Mouse (Mus musculus): ENCODE results near the gene Prr5.

Prr5 gene

GRCm38 (mm10) chr15:84657384-84658064 lies 11.9 kb upstream of the Prr5 start:
- DNase-seq = no peak

GRCm38 (mm10) chr15:84658655-84659054 lies 10.8 kb upstream of the Prr5 start:
- no peak for DNase-seq

GRCm38 (mm10) chr15:84659856-84660255 lies 9.6 kb upstream of the Prr5 start:
- DNase-seq = no peak

GRCm38 (mm10) chr15:84661274-84661673 lies 8.1 kb upstream of the Prr5 start:
- no peak for DNase-seq

GRCm38 (mm10) chr15:84662952-84663684 lies 6.3 kb upstream of the Prr5 start:
- DNase-seq = peak in 1 of 2 experiments; percentile 74

- DNase-seq = no peak
Observed at GRCm38 (mm10) chr15:84663685-84664060, 5.7 kb upstream of the Prr5 start.

- DNase-seq = no peak
Observed at GRCm38 (mm10) chr15:84664542-84665460, 4.6 kb upstream of the Prr5 start.

- DNase-seq = no peak
Observed at GRCm38 (mm10) chr15:84665662-84666061, 3.8 kb upstream of the Prr5 start.

GRCm38 (mm10) chr15:84666065-84666464 lies 3.4 kb upstream of the Prr5 start:
- DNase-seq = no peak

GRCm38 (mm10) chr15:84667601-84668000 lies 1.8 kb upstream of the Prr5 start:
- DNase-seq = no peak

GRCm38 (mm10) chr15:84669771-84670656 lies 594 bp downstream of the Prr5 start:
- no peak for DNase-seq

GRCm38 (mm10) chr15:84670657-84671055 lies 1.2 kb downstream of the Prr5 start:
- DNase-seq = no peak

GRCm38 (mm10) chr15:84671401-84672307 lies 2.2 kb downstream of the Prr5 start:
- DNase-seq = peak; percentile 70 to 75

- no peak for DNase-seq
Observed at GRCm38 (mm10) chr15:84672308-84672615, 2.8 kb downstream of the Prr5 start.

GRCm38 (mm10) chr15:84672616-84673015 lies 3.2 kb downstream of the Prr5 start:
- peak; percentile 92 to 96 for DNase-seq

GRCm38 (mm10) chr15:84674329-84675067 lies 5.1 kb downstream of the Prr5 start:
- DNase-seq = no peak

- peak; percentile 71 to 81 for DNase-seq
Observed at GRCm38 (mm10) chr15:84675317-84675716, 5.9 kb downstream of the Prr5 start.

- DNase-seq = no peak
Observed at GRCm38 (mm10) chr15:84677943-84678342, 8.5 kb downstream of the Prr5 start.

- DNase-seq = no peak
Observed at GRCm38 (mm10) chr15:84679090-84679489, 9.7 kb downstream of the Prr5 start.

GRCm38 (mm10) chr15:84679794-84680193 lies 10.4 kb downstream of the Prr5 start:
- no peak for DNase-seq

Data from kidney, adult 8-10 months (tissue).